Mouse (Mus musculus): ENCODE measurements around the gene Fam167b.
"Not testable (repeated sequence)": the region's sequence is repeated elsewhere in the genome, so short reads cannot be mapped to it uniquely, and the experiment has no call there.

Gene Fam167b

DNA sequence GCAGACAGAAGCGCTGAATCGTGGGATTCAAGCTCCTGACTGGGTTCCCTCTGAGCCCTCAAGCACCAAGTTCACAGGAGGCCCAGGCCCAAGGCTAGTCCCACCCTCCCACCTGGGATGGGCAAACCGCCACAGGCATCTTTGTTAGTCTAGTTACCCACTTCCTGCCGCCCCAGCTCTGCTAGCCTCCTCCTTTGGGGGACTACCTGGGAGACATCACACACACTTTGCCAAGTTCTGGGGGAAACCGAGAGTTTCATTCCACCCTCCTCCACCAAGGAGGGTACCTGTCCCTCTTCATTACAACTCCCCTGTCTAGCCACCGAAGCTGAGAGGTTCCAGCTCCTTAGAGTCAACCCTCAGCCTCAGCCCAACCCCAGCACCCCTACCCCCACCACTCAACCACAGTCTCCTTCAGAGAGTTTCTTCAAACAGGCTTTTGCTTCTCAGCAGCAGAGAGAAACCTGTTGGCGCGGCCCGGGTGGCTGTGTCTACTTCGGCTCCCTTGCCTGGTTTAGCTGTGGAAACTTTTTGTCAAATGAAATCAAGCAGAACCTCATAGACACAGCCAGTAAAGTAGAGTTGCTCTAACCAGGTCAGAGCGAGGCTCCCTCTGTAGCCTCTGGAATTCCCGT lies 19.9 kb downstream of the Fam167b start:
- no peak for DNase-seq (ENCODE audit: low spot score)

GRCm38 (mm10) chr4:129557256-129557808 lies 21.0 kb downstream of the Fam167b start:
- DNase-seq (ENCODE audit: low spot score): no peak

DNA sequence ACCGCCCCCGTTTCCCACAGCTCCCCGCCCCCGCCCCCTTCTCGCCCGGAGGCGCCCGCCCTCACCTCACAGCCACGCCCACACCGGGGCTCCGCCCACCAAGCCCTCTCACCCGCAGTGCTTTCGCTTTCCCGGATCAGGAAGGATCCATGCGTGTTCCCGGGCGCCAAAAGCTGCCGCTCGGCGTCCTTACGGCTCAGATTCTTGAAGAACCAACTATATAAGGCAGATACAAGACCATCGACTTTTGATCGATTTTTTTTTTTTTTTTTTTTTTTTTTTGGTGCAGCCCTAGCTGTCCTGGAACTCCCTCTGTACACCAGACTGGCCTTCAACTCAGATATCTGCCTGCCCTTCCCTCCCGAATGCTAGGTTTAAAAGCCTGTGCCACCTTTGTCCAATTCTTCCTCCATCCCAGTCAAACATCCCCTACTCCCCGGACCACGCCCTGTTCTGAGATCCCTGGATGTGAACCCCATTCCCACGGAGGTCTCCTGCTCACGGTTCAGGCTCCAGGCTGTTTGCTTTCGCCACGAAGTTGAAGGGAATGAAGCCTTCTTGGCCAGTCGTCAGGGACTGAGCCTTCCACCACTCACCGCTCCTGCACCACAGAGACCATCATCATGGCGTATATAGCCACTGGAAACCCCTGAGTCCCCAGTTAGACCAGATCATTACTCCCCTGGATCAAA lies 21.7 kb downstream of the Fam167b start:
- peak; percentile 45 for DNase-seq (ENCODE audit: low spot score)

DNA sequence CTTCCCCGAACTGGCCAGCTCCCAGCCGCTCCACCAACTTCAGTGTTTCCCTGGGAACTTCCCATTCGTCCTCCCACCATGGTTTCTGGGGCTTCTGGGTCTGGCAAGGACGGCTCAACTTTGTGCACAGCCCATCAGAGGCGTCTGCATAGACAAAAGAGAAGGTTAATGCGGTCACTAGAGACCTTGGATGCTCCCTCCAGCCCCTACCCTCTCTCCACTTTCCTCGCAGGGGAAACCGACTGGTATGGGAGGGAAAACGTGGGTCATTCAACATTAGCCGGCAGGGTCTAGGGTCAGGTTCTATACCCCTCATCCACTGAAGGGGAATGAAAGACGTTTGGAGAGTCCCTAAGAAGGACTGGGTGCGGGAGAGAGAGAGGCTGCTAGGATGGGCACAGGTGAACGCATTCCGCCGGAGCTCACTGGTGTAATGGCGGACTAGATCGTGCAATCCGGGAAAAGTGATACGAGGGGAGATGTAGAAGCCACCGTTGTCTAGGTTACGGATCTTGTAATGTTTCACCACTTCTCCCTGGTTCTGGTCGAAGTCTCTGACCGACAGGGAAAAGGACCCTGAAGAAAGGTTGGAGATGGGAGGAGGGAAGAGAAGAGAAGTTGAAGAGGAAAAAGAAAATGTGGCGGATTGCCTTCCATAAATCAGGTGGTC lies 22.4 kb downstream of the Fam167b start:
- DNase-seq (ENCODE audit: low spot score): no peak

GRCm38 (mm10) chr4:129555421-129555861 lies 22.9 kb downstream of the Fam167b start:
- no peak for DNase-seq (ENCODE audit: low spot score)

GRCm38 (mm10) chr4:129554512-129554911 lies 23.8 kb downstream of the Fam167b start:
- not testable (repeated sequence) for DNase-seq (ENCODE audit: low spot score)

DNA sequence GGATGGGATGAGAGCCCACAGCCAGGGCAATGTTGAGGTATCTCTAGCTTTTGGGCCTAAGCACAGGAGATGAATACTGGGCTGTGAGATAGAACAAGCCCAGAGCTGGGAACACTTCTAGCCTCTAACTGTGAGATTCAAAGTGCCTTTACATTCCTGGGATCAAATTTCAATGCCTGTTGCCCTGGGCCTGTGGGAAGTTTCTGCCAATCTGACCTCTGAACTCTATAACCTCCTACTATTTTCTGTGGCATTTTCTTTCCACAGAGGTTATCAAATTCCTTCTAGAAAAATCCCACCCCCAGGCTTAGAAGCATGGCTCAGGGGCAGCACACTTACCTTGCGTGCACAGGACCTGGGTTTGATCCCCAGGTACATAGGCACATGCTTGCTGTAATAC lies 28.1 kb downstream of the Fam167b start:
- DNase-seq (ENCODE audit: low spot score): no peak

DNA sequence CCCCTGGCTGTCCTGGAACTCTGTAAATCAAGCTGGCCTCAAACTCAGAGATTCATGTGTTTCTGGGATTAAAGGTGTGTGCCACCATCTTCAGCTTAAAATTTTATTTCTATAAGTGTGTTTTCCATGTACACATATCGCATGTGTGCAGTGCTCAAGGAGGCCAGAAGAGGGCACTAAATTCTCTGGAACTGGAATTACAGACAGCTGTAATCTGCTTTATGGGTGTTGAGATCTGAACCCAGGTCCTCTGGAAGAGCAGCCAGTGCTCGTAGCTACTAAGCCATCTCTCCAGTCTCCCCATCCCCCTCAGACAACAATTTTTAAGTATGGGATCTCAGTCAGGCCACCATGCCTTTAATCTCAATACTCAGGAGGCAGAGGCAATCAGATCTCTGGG lies 29.0 kb downstream of the Fam167b start:
- no peak for DNase-seq (ENCODE audit: low spot score)

DNA sequence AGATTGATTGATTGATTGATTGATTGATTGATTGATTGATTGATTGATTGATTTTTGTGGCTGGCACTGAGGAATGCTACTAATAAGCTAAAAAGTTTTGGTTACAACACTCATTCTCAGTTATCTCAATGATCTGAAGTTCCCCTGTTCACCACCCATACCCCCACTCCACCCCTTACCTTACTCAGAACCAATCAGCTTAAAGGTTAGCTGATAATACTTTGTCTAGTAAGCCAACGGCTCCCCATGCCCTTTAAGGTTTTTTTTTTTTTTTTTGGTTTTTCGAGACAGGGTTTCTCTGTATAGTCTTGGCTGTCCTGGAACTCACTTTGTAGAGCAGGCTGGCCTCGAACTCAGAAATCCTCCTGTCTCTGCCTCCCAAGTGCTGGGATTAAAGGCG lies 30.7 kb downstream of the Fam167b start:
- DNase-seq (ENCODE audit: low spot score): not testable (repeated sequence)

DNA sequence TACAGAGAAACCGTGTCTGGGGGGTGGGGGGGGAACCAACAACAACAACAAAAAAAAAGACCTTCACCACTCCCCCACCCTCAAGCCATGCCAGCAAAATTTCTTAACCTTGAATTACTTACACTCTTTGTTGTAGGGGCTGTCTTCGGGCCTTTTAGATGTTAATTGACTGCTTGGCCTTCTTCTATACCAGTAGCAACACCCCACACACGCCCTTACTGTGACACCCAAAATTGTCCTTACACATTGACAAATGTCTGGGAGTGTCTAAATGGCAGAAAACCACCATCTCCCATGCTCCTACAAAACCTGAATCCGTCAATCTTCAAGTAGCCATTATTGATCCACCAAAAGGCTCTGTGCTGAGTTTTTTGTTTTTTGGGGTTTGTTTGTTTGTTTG lies 34.2 kb downstream of the Fam167b start:
- DNase-seq (ENCODE audit: low spot score): no peak

- peak; percentile 89 for DNase-seq (ENCODE audit: low spot score)
Measured at GRCm38 (mm10) chr4:129542592-129543141, 35.7 kb downstream of the Fam167b start, which contains the start of gene Hdac1. Hdac1 (minus strand) TSS chr4:129542713.

DNA sequence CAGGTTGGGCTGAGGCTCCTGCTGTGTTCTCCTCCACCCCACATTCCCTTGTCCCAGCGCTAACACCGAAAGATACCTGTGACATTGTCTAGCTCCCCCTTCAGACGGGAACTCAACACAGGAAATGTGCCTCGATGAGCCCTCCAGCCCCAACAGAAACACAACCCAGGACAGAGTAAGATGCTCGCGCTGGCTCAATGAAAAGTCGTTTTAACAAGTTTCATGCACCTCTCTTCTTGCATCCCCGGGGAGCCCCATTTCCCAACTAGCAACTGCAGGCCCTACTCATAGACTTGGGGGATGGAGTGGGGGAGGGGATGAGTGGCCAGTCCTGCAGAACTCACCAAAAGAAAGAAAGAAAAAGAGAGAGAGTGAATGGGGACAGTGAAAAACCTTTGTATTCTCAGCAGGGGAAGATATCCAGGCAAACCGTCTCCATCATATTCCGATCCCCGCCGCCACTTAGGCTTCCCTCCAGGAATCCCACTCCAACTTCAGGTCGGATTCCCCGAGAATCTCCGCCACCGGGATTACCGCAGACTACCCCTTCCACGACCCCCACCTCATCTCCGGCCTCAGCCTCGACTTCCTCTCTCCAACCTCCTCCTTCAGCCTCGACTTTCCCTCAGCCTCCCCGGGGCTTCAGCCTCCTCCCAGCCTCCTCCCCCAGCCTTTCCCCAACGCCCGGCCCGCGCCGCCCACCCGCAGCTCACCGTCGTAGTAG lies 36.3 kb downstream of the Fam167b start:
- DNase-seq (ENCODE audit: low spot score): no peak

DNA sequence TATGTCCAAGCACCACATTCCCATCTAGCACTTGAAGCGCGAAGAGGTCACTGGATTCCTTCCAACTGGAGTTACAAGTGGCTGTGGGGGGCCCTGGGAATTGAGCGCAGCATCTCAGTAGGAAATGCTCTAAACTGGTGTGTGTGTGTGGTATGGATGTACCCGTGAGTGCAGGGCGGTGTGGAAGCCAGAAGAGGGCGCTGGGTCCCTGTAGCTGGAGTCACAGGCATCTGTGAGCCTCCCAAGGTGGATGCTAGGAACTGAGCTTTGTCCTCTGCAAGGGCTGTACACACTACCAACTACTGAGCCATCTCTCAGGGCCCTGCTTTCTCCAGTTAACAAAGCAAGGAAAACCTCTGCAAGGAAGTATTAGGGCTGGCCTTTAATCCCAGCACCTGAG lies 38.3 kb downstream of the Fam167b start:
- DNase-seq (ENCODE audit: low spot score): no peak

DNA sequence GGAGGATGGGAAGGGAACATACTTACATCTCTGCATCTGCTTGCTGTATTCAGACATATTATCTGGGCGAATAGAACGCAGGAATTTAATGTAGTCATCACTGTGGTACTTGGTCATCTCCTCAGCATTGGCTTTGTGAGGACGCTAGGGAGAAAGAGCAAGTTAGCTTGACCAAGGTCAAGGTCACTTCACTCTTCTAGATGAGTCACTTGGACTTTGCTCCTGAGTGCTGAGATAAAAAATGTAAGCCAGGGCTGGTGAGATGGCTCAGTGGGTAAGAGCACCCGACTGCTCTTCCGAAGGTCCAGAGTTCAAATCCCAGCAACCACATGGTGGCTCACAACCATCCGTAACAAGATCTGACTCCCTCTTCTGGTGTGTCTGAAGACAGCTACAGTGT lies 49.4 kb downstream of the Fam167b start:
- DNase-seq (ENCODE audit: low spot score): not testable (repeated sequence)
